Mouse (Mus musculus) thymus, postnatal 4 days (tissue): ENCODE data around the gene Pnma1.

Source experiments
- DNase-seq: peaks from one replicate; pipeline ENCODE4 v3.0.0; 2021

Pnma1 gene

GRCm38 (mm10) chr12:84147954-84148621 is at the start of gene Pnma1:
Gene Pnma1, minus strand, starts transcription at chr12:84148489.
- DNase-seq: peak; percentile 75

- DNase-seq: no peak
Observed at GRCm38 (mm10) chr12:84195195-84195594, 46.9 kb upstream of the Pnma1 start.

- no peak for DNase-seq
Observed at GRCm38 (mm10) chr12:84194400-84195109, 46.3 kb upstream of the Pnma1 start.

GRCm38 (mm10) chr12:84193642-84194399 is 45.5 kb upstream of the Pnma1 start:
- peak; percentile 94 for DNase-seq

GRCm38 (mm10) chr12:84192741-84193641 is 44.7 kb upstream of the Pnma1 start:
- peak; percentile 74 for DNase-seq

GRCm38 (mm10) chr12:84192280-84192679 is 44.0 kb upstream of the Pnma1 start:
- DNase-seq: no peak

- DNase-seq: no peak
Observed at GRCm38 (mm10) chr12:84191770-84192169, 43.5 kb upstream of the Pnma1 start.

GRCm38 (mm10) chr12:84191190-84191589 is 42.9 kb upstream of the Pnma1 start:
- no peak for DNase-seq

- no peak for DNase-seq
Observed at GRCm38 (mm10) chr12:84190151-84190820, 42.0 kb upstream of the Pnma1 start.

GRCm38 (mm10) chr12:84188881-84189444 is 40.7 kb upstream of the Pnma1 start:
- DNase-seq: no peak

- DNase-seq: no peak
Observed at GRCm38 (mm10) chr12:84187752-84188601, 39.7 kb upstream of the Pnma1 start.

GRCm38 (mm10) chr12:84186950-84187349 is 38.7 kb upstream of the Pnma1 start:
- no peak for DNase-seq

- DNase-seq: no peak
Observed at GRCm38 (mm10) chr12:84186536-84186935, 38.2 kb upstream of the Pnma1 start.

- DNase-seq: no peak
Observed at GRCm38 (mm10) chr12:84185547-84185946, 37.3 kb upstream of the Pnma1 start.

GRCm38 (mm10) chr12:84184979-84185378 is 36.7 kb upstream of the Pnma1 start:
- DNase-seq: no peak

- no peak for DNase-seq
Observed at GRCm38 (mm10) chr12:84181999-84182398, 33.7 kb upstream of the Pnma1 start.

- DNase-seq: no peak
Observed at GRCm38 (mm10) chr12:84180701-84181435, 32.6 kb upstream of the Pnma1 start.

GRCm38 (mm10) chr12:84180090-84180489 is 31.8 kb upstream of the Pnma1 start:
- DNase-seq: no peak

- DNase-seq: no peak
Observed at GRCm38 (mm10) chr12:84178652-84179445, 30.6 kb upstream of the Pnma1 start.
